Comparison of ENCODE assay signal across 18 mouse cellular contexts in genomic region chr4:148274671-148275070, GRCm38 (mm10). TPM values are rescaled to one million over a fixed set of nuclear protein-coding genes. Genes with fewer than 3 reads are reported as not detected.
"Had no signal": no experiment of that assay in that cellular context is flagged by ENCODE, and none has a peak within 500 bp of the region (broad histone marks: within the 10 kb centered on the region; RNA-seq: fewer than 3 reads in every experiment).

No protein-coding gene starts in this region.

- ATAC-seq: liver, postnatal 0 days; lung, postnatal 0 days; midbrain, embryonic 13.5 days; midbrain, embryonic 15.5 days had no signal

- H3K4me2 ChIP-seq: lung, embryonic 15.5 days; midbrain, embryonic 11.5 days; midbrain, embryonic 13.5 days; midbrain, embryonic 15.5 days; neural tube, embryonic 12.5 days; stomach, embryonic 15.5 days had no signal

- H3K36me3 ChIP-seq: lung, embryonic 15.5 days; stomach, embryonic 15.5 days had no signal

- H3K9ac ChIP-seq: liver, postnatal 0 days; lung, embryonic 15.5 days; midbrain, embryonic 13.5 days; midbrain, embryonic 15.5 days; neural tube, embryonic 12.5 days; stomach, embryonic 15.5 days had no signal

- H3K27ac ChIP-seq: lung, embryonic 15.5 days; macrophage; midbrain, embryonic 13.5 days; midbrain, embryonic 15.5 days; neural tube, embryonic 12.5 days; stomach, embryonic 15.5 days; stomach, postnatal 0 days had no signal

- H3K4me1 ChIP-seq: lung, embryonic 15.5 days; stomach, embryonic 15.5 days had no signal

- DNase-seq: liver, postnatal 0 days; lung, adult 2 months; lung, postnatal 14 days; lung, postnatal 36 days; right cerebral cortex, postnatal 25 days; thymus, adult 2 months; thymus, postnatal 25 days; thymus, postnatal 4 days had no signal

- H3K4me3 ChIP-seq: lung, embryonic 15.5 days; megakaryocyte, embryonic 14.5 days; midbrain, embryonic 13.5 days; midbrain, embryonic 15.5 days; neural tube, embryonic 12.5 days; stomach, embryonic 15.5 days had no signal

- H3K9me3 ChIP-seq: lung, embryonic 15.5 days; midbrain, embryonic 13.5 days; midbrain, embryonic 15.5 days; neural tube, embryonic 12.5 days; stomach, embryonic 15.5 days had no signal

RNA-seq across cellular contexts. Expression of gene Disp3, which starts 13.1 kb away (rescaled TPM):
- polyA plus RNA-seq: liver, postnatal 0 days; lung, adult 2 months; macrophage had no signal
